Mouse (Mus musculus) embryonic facial prominence, embryonic 14.5 days (tissue): Measurements from ENCODE around the gene D2hgdh. TPM values are rescaled to one million over a fixed set of nuclear protein-coding genes. Genes with fewer than 3 reads are reported as not detected.
"Not testable (repeated sequence)": the region's sequence is repeated elsewhere in the genome, so short reads cannot be mapped to it uniquely, and the experiment has no call there.

Experiments
- ATAC-seq: fragments of 200-750 bp; cut with Nextera tagmentation; 2 replicates; pipeline ENCODE4 v1.8.0; 2017; ENCODE audit warnings: low read depth, moderate number of reproducible peaks, moderate TSS enrichment
- DNase-seq: peaks from one replicate; pipeline ENCODE4 v3.0.0-alpha.2; 2015; ENCODE audit warnings: low spot score
- H3K27ac ChIP-seq: fragments of 300-500 bp; sonication (generic); replicated peaks from 2 replicates; pipeline ENCODE4 v1.5.1; 2014; ENCODE audit warnings: low read depth, mild to moderate bottlenecking, low read length, moderate library complexity
- H3K27me3 ChIP-seq: fragments of 300-500 bp; sonication (generic); replicated peaks from 2 replicates; pipeline ENCODE4 v1.6.1; 2014; ENCODE audit warnings: low read length; ENCODE audit not compliant: control insufficient read depth, insufficient read depth
- H3K36me3 ChIP-seq: fragments of 300-500 bp; sonication (generic); 2 replicates; pipeline ENCODE4 v1.6.1; 2014; ENCODE audit warnings: low read length, mixed read lengths; ENCODE audit not compliant: control insufficient read depth, insufficient read depth
- H3K4me1 ChIP-seq: fragments of 300-500 bp; sonication (generic); 2 replicates; pipeline ENCODE4 v1.6.1; 2014; ENCODE audit warnings: antibody characterized with exemption, low read length; ENCODE audit not compliant: control insufficient read depth, insufficient read depth
- H3K4me2 ChIP-seq: fragments of 300-500 bp; sonication (generic); 2 replicates; pipeline ENCODE4 v1.6.1; 2014; ENCODE audit warnings: low read depth, mild to moderate bottlenecking, low read length, moderate library complexity, mixed read lengths
- H3K4me3 ChIP-seq: fragments of 300-500 bp; sonication (generic); 2 replicates; pipeline ENCODE4 v1.5.1; 2014; ENCODE audit warnings: low read depth, mild to moderate bottlenecking, low read length
- H3K9ac ChIP-seq: fragments of 300-500 bp; sonication (generic); 2 replicates; pipeline ENCODE4 v1.6.1; 2014; ENCODE audit warnings: low read depth, mild to moderate bottlenecking, low read length, moderate library complexity, mixed read lengths
- H3K9me3 ChIP-seq: fragments of 300-500 bp; sonication (generic); 2 replicates; pipeline ENCODE4 v1.6.1; 2016; ENCODE audit warnings: low read length; ENCODE audit not compliant: control insufficient read depth
- WGBS: fragments of 180-500 bp; shearing (Covaris S2); extraction: QIAGEN DNeasy Blood & Tissue Kit; methylation state at CpG from one replicate; pipeline ENCODE4 v1.1.7; 2014; 5-methylcytosine and 5-hydroxymethylcytosine counted together
- polyA plus RNA-seq: library from polyadenylated mRNA; unstranded; fragments of >200 nt; fragmentation: Nextera tagmentation; extraction: Ambion mirVana; gene quantifications from 2 replicates; pipeline ENCODE4 v1.2.1, GENCODE M21; 2014

Gene D2hgdh
- polyA plus RNA-seq, 1 experiment from 2014 or later: 10.7 TPM

DNA sequence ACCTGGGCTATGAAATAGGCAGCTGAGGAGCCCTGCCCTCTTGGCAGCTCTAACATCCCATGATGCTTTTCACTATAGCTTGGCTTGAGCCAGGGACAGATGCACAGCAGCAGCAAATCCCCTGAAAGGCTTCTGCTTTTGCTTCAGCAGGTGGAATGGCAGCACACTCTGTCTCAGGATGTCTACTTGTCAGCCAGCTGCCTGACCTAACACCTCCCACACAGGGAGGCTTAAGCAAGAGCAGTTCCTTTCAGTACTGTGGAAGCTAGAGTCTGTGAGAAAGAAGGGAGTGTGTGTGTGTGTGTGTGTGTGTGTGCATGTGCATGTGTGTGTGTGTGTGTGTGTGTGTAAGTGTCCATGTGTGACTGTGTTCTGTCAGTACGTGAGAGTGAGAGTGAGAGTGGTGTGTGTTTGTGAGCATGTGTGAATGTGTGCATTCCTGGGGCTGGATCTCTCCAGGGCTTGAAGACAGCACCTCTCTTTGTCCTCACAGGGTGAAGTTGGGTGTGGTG, 46.9 kb downstream of the D2hgdh start:
- H3K27ac ChIP-seq, H3K9me3 ChIP-seq, H3K4me2 ChIP-seq, DNase-seq, H3K9ac ChIP-seq, H3K4me3 ChIP-seq, ATAC-seq, H3K36me3 ChIP-seq, H3K4me1 ChIP-seq, H3K27me3 ChIP-seq: not testable (repeated sequence)
- WGBS: 80% methylated on average over 1 of the region's 1 CpGs

GRCm38 (mm10) chr1:93874405-93874804, 49.7 kb downstream of the D2hgdh start:
- DNase-seq, H3K4me2 ChIP-seq, ATAC-seq, H3K9ac ChIP-seq, H3K27me3 ChIP-seq, H3K4me1 ChIP-seq, H3K4me3 ChIP-seq, H3K27ac ChIP-seq, H3K36me3 ChIP-seq, H3K9me3 ChIP-seq: not testable (repeated sequence)
- 71% methylated on average over 8 of the region's 22 CpGs for WGBS

GRCm38 (mm10) chr1:93881778-93882177, 57.1 kb downstream of the D2hgdh start:
- H3K4me3 ChIP-seq, H3K36me3 ChIP-seq, ATAC-seq, H3K9me3 ChIP-seq, H3K9ac ChIP-seq, H3K27ac ChIP-seq, H3K4me2 ChIP-seq, H3K4me1 ChIP-seq, H3K27me3 ChIP-seq, DNase-seq: not testable (repeated sequence)
- no CpG with 5 or more reads among the region's 11 CpGs for WGBS

DNA sequence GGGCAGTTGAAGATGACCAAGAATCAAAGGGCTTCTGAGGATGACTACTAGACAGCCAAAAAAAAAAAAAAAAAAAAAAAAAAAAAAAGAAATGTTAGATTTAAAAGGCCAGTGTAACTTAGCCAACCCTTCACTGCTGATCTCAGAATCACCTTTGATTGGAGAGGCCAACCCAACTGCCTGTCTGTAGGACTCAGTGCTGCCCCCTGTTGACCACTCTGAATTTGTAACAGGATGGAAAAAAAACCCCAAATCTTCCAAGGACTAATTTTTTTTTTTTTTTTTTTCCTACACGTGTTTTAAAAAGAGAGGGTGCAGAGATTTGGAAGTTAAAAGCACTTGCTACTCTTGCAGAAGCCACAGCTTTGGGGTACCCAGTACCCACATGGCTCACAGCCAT, 66.2 kb downstream of the D2hgdh start:
- not testable (repeated sequence) for H3K27ac ChIP-seq, ATAC-seq, H3K36me3 ChIP-seq, H3K9ac ChIP-seq, H3K4me1 ChIP-seq, H3K27me3 ChIP-seq, H3K9me3 ChIP-seq, H3K4me3 ChIP-seq, DNase-seq, H3K4me2 ChIP-seq
- WGBS: 69% methylated on average over 1 of the region's 1 CpGs

DNA sequence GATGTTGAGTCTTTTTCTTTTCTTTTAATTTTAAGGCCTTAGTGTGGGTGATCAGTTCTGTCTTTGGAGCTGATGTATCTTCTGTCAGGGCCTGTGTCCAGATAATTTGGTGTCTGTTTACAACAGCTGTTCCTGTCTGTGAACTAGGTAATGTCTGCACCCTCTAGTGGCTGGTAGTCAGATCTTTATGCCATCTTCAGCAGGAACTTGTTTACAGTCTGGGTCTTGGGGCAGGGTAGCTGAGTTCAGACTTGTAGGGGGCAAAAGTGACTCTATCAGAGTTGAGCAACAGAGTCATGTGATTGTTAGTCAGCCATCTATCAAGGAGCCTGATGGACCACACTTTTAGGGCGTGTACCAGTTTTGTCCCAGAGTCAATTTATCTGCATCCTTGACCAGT, 72.7 kb downstream of the D2hgdh start:
- not testable (repeated sequence) for H3K4me1 ChIP-seq, H3K36me3 ChIP-seq, DNase-seq, H3K9me3 ChIP-seq, H3K4me3 ChIP-seq, H3K9ac ChIP-seq, ATAC-seq, H3K4me2 ChIP-seq, H3K27ac ChIP-seq, H3K27me3 ChIP-seq
- WGBS: no CpG with 5 or more reads among the region's 1 CpGs

- H3K4me1 ChIP-seq, H3K27me3 ChIP-seq, ATAC-seq, H3K4me2 ChIP-seq, H3K27ac ChIP-seq, H3K9me3 ChIP-seq, H3K4me3 ChIP-seq, H3K9ac ChIP-seq, DNase-seq, H3K36me3 ChIP-seq: not testable (repeated sequence)
- WGBS: 39% methylated on average over 3 of the region's 5 CpGs
These were observed 76.6 kb downstream of the D2hgdh start for GRCm38 (mm10) chr1:93901291-93901690.

Other genes starting within 250 kb of the D2hgdh start
- 190 and 200 TPM in 2 replicates for gene Stk25, start 166.2 kb upstream of the D2hgdh start, polyA plus RNA-seq
- 38.7 and 42.8 TPM in 2 replicates for gene Bok, start 139.2 kb upstream of the D2hgdh start, polyA plus RNA-seq
- gene Atg4b, start 73.4 kb upstream of the D2hgdh start, polyA plus RNA-seq: 81.7 and 84.8 TPM in 2 replicates
- 44.9 and 45.8 TPM in 2 replicates for gene Thap4, start 70.0 kb upstream of the D2hgdh start, polyA plus RNA-seq
- gene Dtymk, start 23.0 kb upstream of the D2hgdh start, polyA plus RNA-seq: 214 and 218 TPM in 2 replicates
- 11.7 and 12.4 TPM in 2 replicates for gene Ing5, start 20.9 kb upstream of the D2hgdh start, polyA plus RNA-seq
- gene Gal3st2, start 36.4 kb downstream of the D2hgdh start, polyA plus RNA-seq: 0.71 TPM in 1 of 2 replicates, not detected in the other
- 0.25 TPM in 1 of 2 replicates, not detected in the other for gene Gal3st2b, start 93.4 kb downstream of the D2hgdh start, polyA plus RNA-seq
- gene Gal3st2c, start 165.6 kb downstream of the D2hgdh start, polyA plus RNA-seq: 0.04 TPM in 1 of 2 replicates, not detected in the other
- not detected in 2 replicates for gene Neu4, start 195.5 kb downstream of the D2hgdh start, polyA plus RNA-seq
- 0.25 TPM in 1 of 2 replicates, not detected in the other for gene Pdcd1, start 227.6 kb downstream of the D2hgdh start, polyA plus RNA-seq